Mouse (Mus musculus) C3H10T1/2 (cell line): ENCODE results near the gene Iqce. TPM values are rescaled to one million over a fixed set of nuclear protein-coding genes. Genes with fewer than 3 reads are reported as not detected.

ENCODE experiments used
- polyA plus RNA-seq, 2 experiments: library from polyadenylated mRNA; unstranded; fragments of >200 nt; fragmentation: generic; extraction: Trizol; gene quantifications; one replicate each; pipeline ENCODE4 v1.2.1; 2012; ENCODE audit warnings: missing spikeins in 2 of 2

Iqce gene
- polyA plus RNA-seq, result 10 to 100 TPM in 1 of 2 experiments, 1 to 10 TPM in 1; 6.0 to 17.5 TPM

DNA sequence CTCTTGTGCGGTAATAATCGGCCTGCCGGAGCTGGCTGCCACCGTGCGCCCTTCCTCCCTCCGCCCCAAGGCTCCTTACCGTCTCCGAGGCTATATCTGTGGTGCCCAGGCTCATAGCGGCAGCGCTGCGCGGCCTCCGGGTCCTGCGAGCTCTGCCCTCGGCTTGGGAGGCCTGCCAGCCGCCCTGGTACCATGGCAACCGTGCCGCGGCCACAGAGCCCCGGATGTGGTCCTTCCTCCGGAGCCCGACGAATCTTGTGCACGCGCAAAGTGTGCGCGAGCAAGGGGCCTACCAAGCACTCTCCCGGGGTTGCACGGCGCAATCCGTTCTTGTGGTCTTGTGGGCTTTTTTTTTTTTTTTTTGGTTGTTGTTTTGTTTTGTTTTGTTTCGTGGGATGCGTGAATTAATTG is at the start of gene Iqce:
Gene Iqce (minus strand): TSS at position 276 of the 411 bp plus-strand sequence.

DNA sequence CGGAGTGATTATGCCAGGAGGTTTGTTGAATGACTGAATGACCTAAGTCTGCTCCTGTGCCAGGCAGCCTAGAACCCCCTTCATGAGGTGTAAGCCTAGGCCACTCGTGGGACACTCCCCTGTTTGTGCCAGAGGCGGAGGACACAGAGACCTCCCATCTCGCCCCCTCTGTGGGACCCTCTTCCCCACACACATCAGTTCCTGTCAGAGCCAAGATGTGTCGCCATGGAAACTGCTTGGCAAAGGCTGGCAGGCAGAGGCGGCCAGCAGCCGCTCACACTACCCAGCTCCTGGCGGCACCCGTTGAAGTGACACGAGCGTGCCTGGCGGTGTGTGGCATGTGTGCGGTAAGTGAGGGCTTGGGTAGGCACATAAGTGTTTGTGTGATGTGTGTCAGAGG is 21.6 kb upstream of the Iqce start, which contains the start of gene Amz1:
Gene Amz1 (plus strand): TSS at position 306 of the 400 bp plus-strand sequence.

DNA sequence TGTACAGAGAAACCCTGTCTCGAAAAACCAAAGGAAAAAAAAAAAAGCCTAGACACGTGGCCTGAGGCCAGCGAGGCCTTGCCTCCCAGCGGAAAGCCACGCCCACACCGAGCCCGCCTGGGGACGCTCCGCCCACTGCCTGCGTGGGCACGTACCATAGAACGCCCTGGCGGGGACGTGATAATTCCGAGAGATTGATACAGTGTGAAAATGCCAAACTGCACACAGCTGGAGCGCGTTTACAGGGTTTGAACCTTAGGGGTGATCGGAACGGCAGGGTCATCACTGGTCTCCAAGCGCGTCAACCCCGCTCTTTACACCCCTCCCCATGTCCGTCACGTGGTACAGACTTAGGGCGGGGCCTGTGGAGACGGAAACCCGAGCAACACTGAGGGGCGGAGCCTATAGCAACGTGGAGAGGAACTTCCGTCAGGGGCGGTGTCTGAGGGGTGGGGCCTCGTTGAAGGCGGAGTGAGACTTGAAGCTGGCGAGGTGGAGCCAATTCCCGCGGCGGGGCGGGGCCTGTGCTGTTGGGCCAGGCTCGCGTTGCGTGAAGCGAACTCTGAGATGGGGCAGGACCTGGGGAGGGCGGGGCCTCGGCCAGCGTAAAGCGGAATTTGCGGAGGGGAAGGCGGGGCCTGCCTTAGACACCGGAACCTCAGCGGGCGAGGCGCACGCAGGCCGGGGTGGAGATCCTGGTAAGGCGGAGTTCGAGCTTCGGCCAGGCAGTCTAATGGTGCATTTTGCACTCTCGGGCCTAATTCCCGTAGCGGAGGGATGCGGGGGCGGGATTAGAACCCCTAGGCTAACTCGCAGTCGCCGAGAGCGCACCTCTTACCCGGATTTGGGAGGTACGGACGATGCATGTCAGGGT is 2.4 kb upstream of the Iqce start, which contains the start of gene Brat1:
Gene Brat1 (plus strand): TSS at position 634 of the 874 bp plus-strand sequence.

DNA sequence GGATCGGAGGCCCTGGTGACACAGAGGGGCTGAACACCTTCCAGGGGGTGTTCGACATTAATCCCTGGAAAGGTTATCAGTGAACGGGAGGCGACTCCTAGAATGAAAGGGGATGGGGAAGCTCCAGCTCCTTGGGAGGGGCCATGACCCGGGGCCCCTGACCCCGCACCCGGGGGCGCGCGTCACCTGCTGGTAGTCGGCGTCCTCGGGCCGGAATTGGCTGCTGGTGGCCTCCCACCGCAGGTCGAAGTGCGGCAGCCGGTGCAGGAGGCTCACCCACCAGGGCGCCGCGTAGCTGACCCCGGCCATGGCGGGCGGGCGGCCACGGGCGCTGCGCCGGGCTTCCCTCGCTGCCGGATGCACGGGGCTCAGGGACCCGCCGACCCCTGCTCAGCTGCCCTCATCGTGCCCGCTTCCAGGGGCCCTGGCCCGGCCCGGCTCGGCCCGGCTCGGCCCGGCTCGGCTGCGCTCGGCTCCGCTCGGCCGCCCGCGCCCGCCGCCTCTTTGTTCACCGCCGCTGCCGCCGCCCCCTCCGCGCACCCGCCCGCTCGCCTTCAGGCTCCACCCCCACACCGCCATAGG is 53.6 kb downstream of the Iqce start, which contains the start of gene Ttyh3:
Gene Ttyh3 (minus strand): TSS at position 513 of the 582 bp plus-strand sequence.

Other genes starting within 250 kb of the Iqce start
- gene Chst12, start 196.8 kb downstream of the Iqce start, polyA plus RNA-seq, result 10 to 100 TPM; 14.8 to 36.3 TPM
- gene Grifin, start 137.3 kb downstream of the Iqce start, polyA plus RNA-seq, result not detected
- gene Lfng, start 95.1 kb downstream of the Iqce start, polyA plus RNA-seq, result 10 to 100 TPM; 10.6 to 11.6 TPM
- gene Ttyh3, start 53.3 kb downstream of the Iqce start, polyA plus RNA-seq, result 100 to 1,000 TPM in 1 of 2 experiments, 10 to 100 TPM in 1; 19.6 to 133 TPM
- 10 to 100 TPM in 1 of 2 experiments, 1 to 10 TPM in 1; 4.3 to 16.0 TPM for gene Brat1, start 2.6 kb upstream of the Iqce start, polyA plus RNA-seq
- gene Amz1, start 21.7 kb upstream of the Iqce start, polyA plus RNA-seq, result 1 to 10 TPM in 1 of 2 experiments, under 1 TPM in 1; 0.22 to 2.6 TPM
- 10 to 100 TPM; 15.3 to 54.2 TPM for gene Gna12, start 128.1 kb upstream of the Iqce start, polyA plus RNA-seq